Mouse (Mus musculus) cerebellum, postnatal 4 days (tissue): ENCODE data around the gene Glod4.

ENCODE experiments used
- DNase-seq, 2 experiments: peaks; one replicate each; pipeline ENCODE4 v3.0.0; 2022; ENCODE audit warnings: low spot score in 2 of 2, mixed read lengths in 1 of 2

Gene Glod4

GRCm38 (mm10) chr11:76083941-76084367 is 159.6 kb downstream of the Glod4 start:
- no peak for DNase-seq

GRCm38 (mm10) chr11:76081048-76081640 is 162.4 kb downstream of the Glod4 start:
- no peak for DNase-seq

GRCm38 (mm10) chr11:76080293-76080692 is 163.2 kb downstream of the Glod4 start:
- no peak for DNase-seq

- DNase-seq = no peak
Measured at GRCm38 (mm10) chr11:76077341-76077740, 166.2 kb downstream of the Glod4 start.

- no peak for DNase-seq
Measured at GRCm38 (mm10) chr11:76074296-76075093, 169.0 kb downstream of the Glod4 start.
